8 mouse cellular contexts compared by ENCODE assay signal in the genomic region with DNA sequence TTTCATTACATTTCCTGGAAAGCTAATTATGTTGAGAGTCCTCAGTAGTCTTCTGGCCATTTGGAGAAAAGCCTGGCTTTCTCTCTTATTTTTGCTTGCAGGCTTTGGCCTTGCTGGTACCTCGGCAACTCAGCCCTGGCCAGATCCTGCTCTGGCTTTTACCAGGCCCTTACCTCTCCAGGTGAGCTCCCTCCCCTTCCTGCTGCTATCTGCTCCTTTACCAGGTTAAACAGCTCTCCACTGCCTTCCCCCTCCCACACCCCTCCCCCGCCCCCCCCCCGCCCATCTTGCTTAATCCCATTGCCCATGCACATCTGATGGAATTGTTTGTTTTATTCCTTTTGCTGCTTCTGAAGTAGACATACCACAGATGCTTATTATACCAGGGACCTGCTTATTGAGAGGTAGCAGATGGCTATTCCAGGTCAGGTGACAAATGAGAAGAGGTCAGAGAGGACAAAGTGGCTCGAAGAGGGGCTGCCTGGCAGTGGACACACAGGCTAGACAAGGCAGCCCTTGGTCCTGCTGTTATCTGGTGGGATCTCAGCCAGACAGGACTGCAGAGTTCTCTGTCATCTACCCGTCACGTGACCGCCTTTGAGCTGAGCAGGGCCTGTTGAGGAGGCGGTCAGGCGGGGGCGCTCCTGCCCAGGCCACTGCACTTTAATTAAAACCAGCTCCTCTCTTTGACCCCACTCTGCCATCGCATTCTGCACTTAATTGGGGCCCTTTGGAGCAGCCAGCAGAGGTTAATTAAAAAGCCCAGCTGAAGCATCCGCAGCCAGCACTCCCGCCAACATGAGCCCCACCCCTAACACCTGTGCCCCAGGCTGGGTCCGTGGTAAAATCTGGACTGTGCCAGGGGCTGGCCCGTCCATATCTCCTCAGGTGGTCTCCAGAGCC. TPM values are rescaled to one million over a fixed set of nuclear protein-coding genes. Genes with fewer than 3 reads are reported as not detected.
DNase-seq lines count a peak whose midpoint lies in the region; ATAC-seq and TF ChIP-seq lines count a peak whose summit lies in the region.

No protein-coding gene starts in this region.

- H3K9me3 ChIP-seq in MEL (replicated peaks; ENCODE audit: insufficient read depth, low read length) = no peaks in the 10 kb centered on the region
- H3K9me3 ChIP-seq in forebrain, embryonic 15.5 days = no peaks in the 10 kb centered on the region
- no peaks in the 10 kb centered on the region for H3K9me3 ChIP-seq in hindbrain, embryonic 12.5 days (replicated peaks)

- peaks cover 16 to 18% of the 10 kb centered on the region in 2 experiments for H3K27me3 ChIP-seq in MEL (ENCODE audit: control insufficient read depth in 1 of 2, insufficient read depth in 2 of 2, low read length in 2 of 2)
- no peaks in the 10 kb centered on the region for H3K27me3 ChIP-seq in forebrain, embryonic 15.5 days
- peaks cover 32% of the 10 kb centered on the region for H3K27me3 ChIP-seq in hindbrain, embryonic 12.5 days

- peak; percentile 50 to 88 (median 88) for TF ChIP-seq CTCF in MEL (IDR thresholded peaks at IDR 0.05 in 2 of 3, conservative IDR thresholded peaks at IDR 0.05 in 1 of 3; ENCODE audit: control insufficient read depth in 1 of 3, insufficient read depth in 1 of 3, low read depth in 2 of 3, low read length in 3 of 3, poor library complexity in 1 of 3, severe bottlenecking in 1 of 3)

- no peaks in the 10 kb centered on the region for H3K79me2 ChIP-seq in MEL (ENCODE audit: control insufficient read depth, insufficient read depth, low read length, poor library complexity)

- H3K36me3 ChIP-seq in MEL (ENCODE audit: control insufficient read depth in 1 of 2, insufficient read depth in 2 of 2, low read length in 2 of 2) = no peaks in the 10 kb centered on the region
- H3K36me3 ChIP-seq in forebrain, embryonic 15.5 days = no peaks in the 10 kb centered on the region
- H3K36me3 ChIP-seq in hindbrain, embryonic 12.5 days = no peaks in the 10 kb centered on the region

- no peak overlapping the region for H3K4me3 ChIP-seq in MEL (ENCODE audit: control insufficient read depth in 1 of 2, insufficient read depth in 1 of 2, low read depth in 2 of 2, low read length in 2 of 2)
- no peak overlapping the region for H3K4me3 ChIP-seq in forebrain, embryonic 15.5 days
- H3K4me3 ChIP-seq in hindbrain, embryonic 12.5 days = no peak overlapping the region

- no peak overlapping the region for H3K4me2 ChIP-seq in forebrain, embryonic 15.5 days (replicated peaks)
- no peak overlapping the region for H3K4me2 ChIP-seq in hindbrain, embryonic 12.5 days (replicated peaks)

- no peak for TF ChIP-seq EP300 in MEL (IDR thresholded peaks at IDR 0.05; ENCODE audit: low read depth in 1 of 2, low read length in 2 of 2)

- no peaks in the 10 kb centered on the region for H3K4me1 ChIP-seq in MEL (ENCODE audit: control insufficient read depth in 1 of 2, insufficient read depth in 2 of 2, low read length in 2 of 2)
- H3K4me1 ChIP-seq in forebrain, embryonic 15.5 days = peaks cover 8% of the 10 kb centered on the region
- H3K4me1 ChIP-seq in hindbrain, embryonic 12.5 days = peaks cover 16% of the 10 kb centered on the region

- TF ChIP-seq POLR2A in MEL (IDR thresholded peaks at IDR 0.05; ENCODE audit: control insufficient read depth in 1 of 2, insufficient read depth in 1 of 2, low read depth in 1 of 2, low read length in 2 of 2, poor library complexity in 1 of 2) = no peak

- no peak overlapping the region for H3K9ac ChIP-seq in MEL (ENCODE audit: control insufficient read depth, low read depth, low read length, poor library complexity, severe bottlenecking)
- no peak overlapping the region for H3K9ac ChIP-seq in forebrain, embryonic 15.5 days (replicated peaks)
- no peak overlapping the region for H3K9ac ChIP-seq in hindbrain, embryonic 12.5 days

- no peak overlapping the region for H3K27ac ChIP-seq in MEL (ENCODE audit: control insufficient read depth, low read depth, low read length)
- no peak overlapping the region for H3K27ac ChIP-seq in forebrain, embryonic 15.5 days (replicated peaks)
- H3K27ac ChIP-seq in hindbrain, embryonic 12.5 days = no peak overlapping the region

- peak; percentile 84 for TF ChIP-seq RAD21 in MEL (IDR thresholded peaks at IDR 0.05; ENCODE audit: low read depth, low read length)

- WGBS in forebrain, embryonic 15.5 days = 3% methylated on average over 14 of the region's 15 CpGs
- 5% methylated on average over 13 of the region's 15 CpGs for WGBS in hindbrain, embryonic 12.5 days

- ATAC-seq in forebrain, embryonic 15.5 days (replicated peaks) = 0 out of 2 replicates have a peak, but pooled peaks have one; percentile 26
- peak; percentile 84 for ATAC-seq in hindbrain, embryonic 12.5 days (ENCODE audit: low FRiP score)

- DNase-seq in MEL (ENCODE audit: low read depth, low spot score) = peak; percentile 62
- peak; percentile 87 for DNase-seq in cerebellum, adult 11-12 months
- peak; percentile 27 to 60 for DNase-seq in layer of hippocampus, postnatal 25 days (ENCODE audit: extremely low spot score in 1 of 2, low spot score in 1 of 2)
- DNase-seq in lung, postnatal 14 days = peak; percentile 85
- DNase-seq in right cerebral cortex, adult 18-20 months = peak; percentile 63
- DNase-seq in c-Kit-positive CD71-positive TER-119-positive erythroid progenitor cells, embryonic 14.5 days (ENCODE audit: low spot score) = no peak

TF ChIP-seq in MEL, 35 proteins besides CTCF, POLR2A, EP300 and RAD21 (continues in another document):
- TF ChIP-seq MAX (IDR thresholded peaks at IDR 0.05; ENCODE audit: low read length) = peak; percentile 50; the same call in 1 of the 2 replicates
- TF ChIP-seq ZC3H11A (IDR thresholded peaks at IDR 0.05; ENCODE audit: low read depth, low read length) = peak; percentile 70
- 0 out of 2 replicates have a peak, but pooled peaks have one; percentile 9 for TF ChIP-seq GATA1 (IDR thresholded peaks at IDR 0.05; ENCODE audit: low read depth, low read length)
- TF ChIP-seq MYB (IDR thresholded peaks at IDR 0.05; ENCODE audit: low read depth, low read length) = no peak
- no peak for TF ChIP-seq KAT2A (conservative IDR thresholded peaks at IDR 0.05; ENCODE audit: low read depth, low read length)
- TF ChIP-seq ZMIZ1 (IDR thresholded peaks at IDR 0.05; ENCODE audit: low read depth, low read length) = no peak
- TF ChIP-seq NRF1 (IDR thresholded peaks at IDR 0.05; ENCODE audit: insufficient read depth, low read depth, low read length, poor library complexity, severe bottlenecking) = no peak
- peak; percentile 93 for TF ChIP-seq USF1 (IDR thresholded peaks at IDR 0.05; ENCODE audit: low read depth, low read length)
- no peak for TF ChIP-seq MXI1 (IDR thresholded peaks at IDR 0.05; ENCODE audit: low read depth, low read length)
- TF ChIP-seq POLR2AphosphoS2 (IDR thresholded peaks at IDR 0.05; ENCODE audit: low read length) = no peak
- peak in 1 of 2 experiments; percentile 66; a peak in 2 of 4 replicates for TF ChIP-seq USF2 (IDR thresholded peaks at IDR 0.05; ENCODE audit: borderline replicate concordance in 1 of 2, insufficient read depth in 1 of 2, low read depth in 1 of 2, low read length in 2 of 2)
- TF ChIP-seq SMC3 (IDR thresholded peaks at IDR 0.05; ENCODE audit: low read depth, low read length) = peak; percentile 83
- TF ChIP-seq BHLHE40 (IDR thresholded peaks at IDR 0.05; ENCODE audit: borderline replicate concordance, low read depth, low read length) = peak; percentile 25; the same call in 1 of the 2 replicates
- TF ChIP-seq POLR2AphosphoS5 (IDR thresholded peaks at IDR 0.05; ENCODE audit: borderline replicate concordance, low read depth, low read length) = no peak

RNA-seq across cellular contexts. Expression of gene Arf1, which starts 10.7 kb away (rescaled TPM):
- total RNA-seq in MEL (2012; rRNA removed) = 541 and 555 TPM in 2 replicates
- polyA plus RNA-seq in MEL (2012; ENCODE audit: insufficient read depth in 1 of 2, insufficient read length in 2 of 2, low read depth in 1 of 2, low replicate concordance in 2 of 2, missing spikeins in 1 of 2) = 100 to 1,000 TPM in 1 of 2 experiments, not detected in 1; 617 TPM
- polyA plus RNA-seq in forebrain, embryonic 15.5 days (2015; fragmentation: Nextera tagmentation; extraction: Ambion mirVana) = 614 and 626 TPM in 2 replicates
- polyA plus RNA-seq in hindbrain, embryonic 12.5 days (2016; fragmentation: Nextera tagmentation; extraction: Ambion mirVana) = 590 and 625 TPM in 2 replicates
- total RNA-seq in layer of hippocampus, postnatal 25 days (2021) = 100 to 1,000 TPM; 521 to 565 TPM

RNA-seq across cellular contexts. Expression of gene 2310033P09Rik, which starts 30.7 kb away (rescaled TPM):
- total RNA-seq in MEL (2012; rRNA removed) = 29.7 and 35.5 TPM in 2 replicates
- polyA plus RNA-seq in MEL (2012; ENCODE audit: insufficient read depth in 1 of 2, insufficient read length in 2 of 2, low read depth in 1 of 2, low replicate concordance in 2 of 2, missing spikeins in 1 of 2) = 10 to 100 TPM in 1 of 2 experiments, not detected in 1; 59.8 TPM
- 27.8 and 31.5 TPM in 2 replicates for polyA plus RNA-seq in forebrain, embryonic 15.5 days (2015; fragmentation: Nextera tagmentation; extraction: Ambion mirVana)
- 29.6 and 31.9 TPM in 2 replicates for polyA plus RNA-seq in hindbrain, embryonic 12.5 days (2016; fragmentation: Nextera tagmentation; extraction: Ambion mirVana)
- 10 to 100 TPM; 22.5 to 24.3 TPM for total RNA-seq in layer of hippocampus, postnatal 25 days (2021)

RNA-seq across cellular contexts. Expression of gene Mrpl55, which starts 36.5 kb away (rescaled TPM):
- total RNA-seq in MEL (2012; rRNA removed) = 75.0 and 75.5 TPM in 2 replicates
- 10 to 100 TPM in 1 of 2 experiments, not detected in 1; 68.5 TPM for polyA plus RNA-seq in MEL (2012; ENCODE audit: insufficient read depth in 1 of 2, insufficient read length in 2 of 2, low read depth in 1 of 2, low replicate concordance in 2 of 2, missing spikeins in 1 of 2)
- 95.4 and 96.1 TPM in 2 replicates for polyA plus RNA-seq in forebrain, embryonic 15.5 days (2015; fragmentation: Nextera tagmentation; extraction: Ambion mirVana)
- polyA plus RNA-seq in hindbrain, embryonic 12.5 days (2016; fragmentation: Nextera tagmentation; extraction: Ambion mirVana) = 76.1 and 84.6 TPM in 2 replicates
- 10 to 100 TPM; 35.7 to 40.0 TPM for total RNA-seq in layer of hippocampus, postnatal 25 days (2021)

RNA-seq across cellular contexts. Expression of gene Guk1, which starts 46.8 kb away (rescaled TPM):
- total RNA-seq in MEL (2012; rRNA removed) = 249 and 295 TPM in 2 replicates
- 100 to 1,000 TPM in 1 of 2 experiments, not detected in 1; 215 TPM for polyA plus RNA-seq in MEL (2012; ENCODE audit: insufficient read depth in 1 of 2, insufficient read length in 2 of 2, low read depth in 1 of 2, low replicate concordance in 2 of 2, missing spikeins in 1 of 2)
- polyA plus RNA-seq in forebrain, embryonic 15.5 days (2015; fragmentation: Nextera tagmentation; extraction: Ambion mirVana) = 176 and 183 TPM in 2 replicates
- 107 and 112 TPM in 2 replicates for polyA plus RNA-seq in hindbrain, embryonic 12.5 days (2016; fragmentation: Nextera tagmentation; extraction: Ambion mirVana)
- 100 to 1,000 TPM; 138 to 146 TPM for total RNA-seq in layer of hippocampus, postnatal 25 days (2021)

RNA-seq across cellular contexts. Expression of gene Wnt3a, which starts 51.8 kb away (rescaled TPM):
- total RNA-seq in MEL (2012; rRNA removed) = not detected in 2 replicates
- polyA plus RNA-seq in MEL (2012; ENCODE audit: insufficient read depth in 1 of 2, insufficient read length in 2 of 2, low read depth in 1 of 2, low replicate concordance in 2 of 2, missing spikeins in 1 of 2) = not detected
- polyA plus RNA-seq in forebrain, embryonic 15.5 days (2015; fragmentation: Nextera tagmentation; extraction: Ambion mirVana) = 1.2 and 2.2 TPM in 2 replicates
- 5.0 and 8.0 TPM in 2 replicates for polyA plus RNA-seq in hindbrain, embryonic 12.5 days (2016; fragmentation: Nextera tagmentation; extraction: Ambion mirVana)
- total RNA-seq in layer of hippocampus, postnatal 25 days (2021) = under 1 TPM in 1 of 2 experiments, not detected in 1; 0.10 TPM
